Mouse (Mus musculus) heart, adult 18-20 months (tissue): ENCODE data around the gene Agps. TPM values are rescaled to one million over a fixed set of nuclear protein-coding genes. Genes with fewer than 3 reads are reported as not detected.
"Not testable (repeated sequence)": the region's sequence is repeated elsewhere in the genome, so short reads cannot be mapped to it uniquely, and the experiment has no call there.

Experiments
- DNase-seq, 2 experiments: peaks; one replicate each; pipeline ENCODE4 v3.0.0; 2021 to 2022; ENCODE audit warnings: mixed read lengths in 1 of 2
- total RNA-seq, 2 experiments: library from RNA; stranded (reverse); gene quantifications; 2 replicates each; pipeline ENCODE4 v1.2.3; 2021

The Agps gene
- total RNA-seq, 2 experiments from 2014 or later, result 32.4 to 33.7 TPM

- no peak for DNase-seq
Measured at GRCm38 (mm10) chr2:75929786-75930444, 97.9 kb downstream of the Agps start.

- no peak for DNase-seq
Measured at GRCm38 (mm10) chr2:75930941-75931340, 99.0 kb downstream of the Agps start.

GRCm38 (mm10) chr2:75933541-75933940 is 101.6 kb downstream of the Agps start:
- no peak for DNase-seq

- DNase-seq, result not testable (repeated sequence)
Measured at GRCm38 (mm10) chr2:75936685-75937084, 104.7 kb downstream of the Agps start.

- peak in 1 of 2 experiments; percentile 58 for DNase-seq
Measured at GRCm38 (mm10) chr2:75937520-75938116, 105.6 kb downstream of the Agps start.

GRCm38 (mm10) chr2:75938117-75939063 is 106.4 kb downstream of the Agps start, which contains the start of gene Ttc30b:
Gene Ttc30b, minus strand, starts transcription at chr2:75938585.
- DNase-seq, result peak; percentile 86 to 92

- DNase-seq, result no peak
Measured at GRCm38 (mm10) chr2:75950685-75951084, 118.7 kb downstream of the Agps start.

- DNase-seq, result peak in 1 of 2 experiments; percentile 17
Measured at GRCm38 (mm10) chr2:75953320-75953719, 121.3 kb downstream of the Agps start.

GRCm38 (mm10) chr2:75955709-75956108 is 123.7 kb downstream of the Agps start:
- no peak for DNase-seq

- DNase-seq, result peak; percentile 23 to 48
Measured at GRCm38 (mm10) chr2:75959183-75959849, 127.3 kb downstream of the Agps start.

GRCm38 (mm10) chr2:75959850-75960365 is 127.9 kb downstream of the Agps start:
- DNase-seq, result peak; percentile 29 to 51

GRCm38 (mm10) chr2:75960366-75961330 is 128.7 kb downstream of the Agps start:
- DNase-seq, result peak; percentile 35 to 51

- DNase-seq, result no peak
Measured at GRCm38 (mm10) chr2:75963211-75963840, 131.3 kb downstream of the Agps start.

- DNase-seq, result no peak
Measured at GRCm38 (mm10) chr2:75964051-75964450, 132.1 kb downstream of the Agps start.

- DNase-seq, result peak; percentile 74 to 84
Measured at GRCm38 (mm10) chr2:75964512-75964911, 132.5 kb downstream of the Agps start.

- DNase-seq, result peak; percentile 76 to 88
Measured at GRCm38 (mm10) chr2:75964972-75965371, 133.0 kb downstream of the Agps start.

GRCm38 (mm10) chr2:75974131-75974530 is 142.2 kb downstream of the Agps start:
- no peak for DNase-seq

GRCm38 (mm10) chr2:75976070-75976469 is 144.1 kb downstream of the Agps start:
- DNase-seq, result not testable (repeated sequence)

GRCm38 (mm10) chr2:75977752-75978368 is 145.9 kb downstream of the Agps start, which contains the start of gene Ttc30a2:
Gene Ttc30a2, minus strand, starts transcription at chr2:75978170.
- DNase-seq, result peak; percentile 54 to 75
